Mouse (Mus musculus) liver, adult 2 months (tissue): ENCODE results near the gene Spata2. TPM values are rescaled to one million over a fixed set of nuclear protein-coding genes. Genes with fewer than 3 reads are reported as not detected.
A peak's percentile ranks its signal among the peaks of the same experiment; 100 is the strongest.

Source experiments
- DNase-seq: peaks from one replicate; pipeline ENCODE4 v3.0.0-alpha.2; 2011; ENCODE audit warnings: low read depth, low spot score; ENCODE audit errors: extremely low read depth
- H3K27ac ChIP-seq: fragments of 200-500 bp; replicated peaks from 2 replicates; pipeline ENCODE4 v1.5.1; 2012; ENCODE audit warnings: low read depth, mild to moderate bottlenecking, control low read depth, inconsistent platforms, low read length; ENCODE audit not compliant: insufficient read depth
- H3K27me3 ChIP-seq: fragments of 200-500 bp; 2 replicates; pipeline ENCODE4 v1.6.1; 2012; ENCODE audit warnings: mild to moderate bottlenecking, moderate library complexity, low read length, inconsistent platforms; ENCODE audit not compliant: control insufficient read depth, insufficient read depth
- H3K36me3 ChIP-seq: fragments of 200-500 bp; 2 replicates; pipeline ENCODE4 v1.6.1; 2012; ENCODE audit warnings: low read length, inconsistent platforms; ENCODE audit not compliant: control insufficient read depth, insufficient read depth
- H3K4me1 ChIP-seq: fragments of 200-500 bp; 2 replicates; pipeline ENCODE4 v1.6.1; 2011; ENCODE audit warnings: low read length; ENCODE audit not compliant: control insufficient read depth, insufficient read depth
- H3K4me3 ChIP-seq: fragments of 200-500 bp; 2 replicates; pipeline ENCODE4 v1.5.1; 2011; ENCODE audit warnings: low read depth, mild to moderate bottlenecking, control low read depth, low read length, moderate library complexity; ENCODE audit not compliant: insufficient read depth
- H3K79me2 ChIP-seq: fragments of 200-500 bp; 2 replicates; pipeline ENCODE4 v1.6.1; 2012; ENCODE audit warnings: inconsistent platforms, mild to moderate bottlenecking, low read length, moderate library complexity; ENCODE audit not compliant: control insufficient read depth, insufficient read depth
- H3K9ac ChIP-seq: fragments of 200-500 bp; 2 replicates; pipeline ENCODE4 v1.6.1; 2012; ENCODE audit warnings: low read depth, mild to moderate bottlenecking, control low read depth, inconsistent platforms, low read length
- CTCF ChIP-seq: fragments of 200-500 bp; IDR thresholded peaks from 2 replicates; pipeline ENCODE4 v1.5.1; 2011; ENCODE audit warnings: low read depth, low read length, control low read depth
- POLR2A ChIP-seq: fragments of 200-500 bp; IDR thresholded peaks from 2 replicates; pipeline ENCODE4 v1.6.1; 2011; ENCODE audit warnings: low read length, control low read depth; ENCODE audit not compliant: insufficient read depth; ENCODE audit errors: extremely low read depth
- WGBS: fragments of 180-500 bp; shearing (Covaris S2); methylation state at CpG from one replicate; pipeline ENCODE4 v1.1.7; 2018; 5-methylcytosine and 5-hydroxymethylcytosine counted together
- polyA plus RNA-seq: library from polyadenylated mRNA; depleted of rRNA; stranded (reverse); fragments of >200 nt; gene quantifications from 2 replicates; pipeline ENCODE4 v1.2.3, GENCODE M21; 2012
- total RNA-seq: library from RNA; depleted of rRNA; stranded (reverse); fragments of >200 nt; gene quantifications from 2 replicates; pipeline ENCODE4 v1.2.3, GENCODE M21; 2014

The Spata2 gene
- total and polyA plus RNA-seq, 2 experiments: 2.5 to 10.7 TPM

- Histone ChIP-seq H3K27ac (no peak overlapping the region), H3K4me3 (no peak overlapping the region), H3K79me2 (no peaks in the 10 kb centered on the region), H3K4me1 (no peaks in the 10 kb centered on the region), H3K9ac (no peak overlapping the region), H3K36me3 (peaks cover 24% of the 10 kb centered on the region), H3K27me3 (no peaks in the 10 kb centered on the region)
- no peak for TF ChIP-seq CTCF
- no peak for TF ChIP-seq POLR2A
- 93% methylated on average over 5 of the region's 5 CpGs for WGBS
- no peak for DNase-seq
Observed at GRCm38 (mm10) chr2:167456361-167457020, 36.2 kb downstream of the Spata2 start.

GRCm38 (mm10) chr2:167453814-167454213 lies 38.9 kb downstream of the Spata2 start:
- no peak overlapping the region for H3K27ac ChIP-seq
- H3K4me1 ChIP-seq: no peaks in the 10 kb centered on the region
- no peak overlapping the region for H3K4me3 ChIP-seq
- no peaks in the 10 kb centered on the region for H3K79me2 ChIP-seq
- no peak for DNase-seq
- H3K9ac ChIP-seq: no peak overlapping the region
- TF ChIP-seq POLR2A (no peak), CTCF (no peak)
- no peaks in the 10 kb centered on the region for H3K27me3 ChIP-seq
- WGBS: 56% methylated on average over 3 of the region's 3 CpGs
- H3K36me3 ChIP-seq: peaks cover 27% of the 10 kb centered on the region

GRCm38 (mm10) chr2:167450647-167451046 lies 42.0 kb downstream of the Spata2 start:
- 89% methylated on average over 8 of the region's 8 CpGs for whole genome bisulfite sequencing
- Histone ChIP-seq H3K4me1 (no peaks in the 10 kb centered on the region), H3K4me3 (no peak overlapping the region), H3K36me3 (peaks cover 19% of the 10 kb centered on the region), H3K79me2 (no peaks in the 10 kb centered on the region), H3K9ac (no peak overlapping the region), H3K27me3 (no peaks in the 10 kb centered on the region), H3K27ac (no peak overlapping the region)
- TF ChIP-seq POLR2A (no peak), CTCF (peak; percentile 20; the same call in 1 of the 2 replicates)
- no peak for DNase-seq

GRCm38 (mm10) chr2:167449331-167450275 lies 43.1 kb downstream of the Spata2 start:
- WGBS: 94% methylated on average over 21 of the region's 21 CpGs
- no peak overlapping the region for H3K27ac ChIP-seq
- H3K27me3 ChIP-seq: no peaks in the 10 kb centered on the region
- TF ChIP-seq CTCF (no peak), POLR2A (no peak)
- no peaks in the 10 kb centered on the region for H3K4me1 ChIP-seq
- no peak for DNase-seq
- peaks cover 17% of the 10 kb centered on the region for H3K36me3 ChIP-seq
- H3K9ac ChIP-seq: no peak overlapping the region
- no peak overlapping the region for H3K4me3 ChIP-seq
- H3K79me2 ChIP-seq: no peaks in the 10 kb centered on the region

- no peak overlapping the region for H3K9ac ChIP-seq
- H3K4me1 ChIP-seq: no peaks in the 10 kb centered on the region
- no peak overlapping the region for H3K4me3 ChIP-seq
- H3K36me3 ChIP-seq: peaks cover 16% of the 10 kb centered on the region
- WGBS: 96% methylated on average over 8 of the region's 8 CpGs
- H3K79me2 ChIP-seq: no peaks in the 10 kb centered on the region
- TF ChIP-seq CTCF: no peak
- TF ChIP-seq POLR2A: no peak
- no peaks in the 10 kb centered on the region for H3K27me3 ChIP-seq
- no peak overlapping the region for H3K27ac ChIP-seq
- DNase-seq: no peak
Observed at GRCm38 (mm10) chr2:167447629-167448028, 45.1 kb downstream of the Spata2 start.

GRCm38 (mm10) chr2:167447207-167447606 lies 45.5 kb downstream of the Spata2 start:
- Histone ChIP-seq H3K27ac (no peak overlapping the region), H3K9ac (no peak overlapping the region), H3K4me3 (no peak overlapping the region), H3K79me2 (no peaks in the 10 kb centered on the region), H3K27me3 (no peaks in the 10 kb centered on the region), H3K4me1 (no peaks in the 10 kb centered on the region), H3K36me3 (peaks cover 18% of the 10 kb centered on the region)
- DNase-seq: no peak
- WGBS: 97% methylated on average over 7 of the region's 7 CpGs
- no peak for TF ChIP-seq POLR2A
- no peak for TF ChIP-seq CTCF
